Mouse (Mus musculus): ENCODE data around the gene Bsnd. TPM values are rescaled to one million over a fixed set of nuclear protein-coding genes. Genes with fewer than 3 reads are reported as not detected.

Bsnd gene
- total RNA-seq, 2 experiments from 2014 or later: not detected

DNA sequence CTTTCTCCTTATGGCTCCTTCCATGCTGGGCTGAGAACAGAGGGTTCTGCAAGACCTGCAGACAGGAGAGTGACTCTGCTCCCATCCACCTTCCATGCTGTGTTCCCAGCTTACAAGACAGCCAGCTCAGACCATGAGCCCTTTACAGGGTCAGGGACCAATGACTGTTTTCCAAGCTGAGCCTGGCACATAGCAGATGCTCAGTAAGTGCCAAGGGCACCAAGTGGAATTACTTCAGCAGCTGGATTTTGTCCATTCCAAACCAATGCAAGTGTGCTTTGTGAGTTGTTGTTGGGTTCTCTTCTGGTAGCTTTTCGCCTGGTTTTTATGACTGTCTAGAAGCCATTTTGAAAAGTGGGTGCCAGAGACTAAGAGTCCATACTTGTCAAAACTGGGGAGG, 8.3 kb downstream of the Bsnd start:
- ATAC-seq (replicated peaks; ENCODE audit: poor library complexity): no peak

DNA sequence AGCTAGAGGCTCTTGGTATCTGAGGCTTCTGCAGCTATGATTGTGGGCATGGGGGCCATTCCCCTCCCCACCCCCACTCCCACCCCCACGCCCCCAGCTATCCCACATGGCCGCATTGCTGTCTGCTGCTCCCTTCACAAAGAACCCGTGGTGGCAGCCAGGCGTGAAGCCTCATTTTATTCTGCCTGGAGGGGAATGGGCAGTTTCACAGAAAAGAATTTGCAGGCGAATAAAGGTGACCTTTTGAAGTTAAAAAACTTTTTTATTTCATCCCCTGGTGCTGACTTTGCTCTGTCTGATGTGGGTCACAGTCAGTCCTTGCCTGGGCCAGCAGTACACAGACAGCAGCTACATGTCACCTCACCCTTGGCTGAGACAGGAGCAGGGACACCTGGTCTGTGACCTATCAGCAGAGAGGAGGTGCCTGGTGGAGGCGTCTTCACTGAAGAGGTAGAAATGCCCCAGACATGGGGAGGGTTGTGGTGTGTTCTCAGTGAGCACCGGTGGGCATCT, 8.8 kb downstream of the Bsnd start:
- ATAC-seq (replicated peaks; ENCODE audit: poor library complexity): no peak

DNA sequence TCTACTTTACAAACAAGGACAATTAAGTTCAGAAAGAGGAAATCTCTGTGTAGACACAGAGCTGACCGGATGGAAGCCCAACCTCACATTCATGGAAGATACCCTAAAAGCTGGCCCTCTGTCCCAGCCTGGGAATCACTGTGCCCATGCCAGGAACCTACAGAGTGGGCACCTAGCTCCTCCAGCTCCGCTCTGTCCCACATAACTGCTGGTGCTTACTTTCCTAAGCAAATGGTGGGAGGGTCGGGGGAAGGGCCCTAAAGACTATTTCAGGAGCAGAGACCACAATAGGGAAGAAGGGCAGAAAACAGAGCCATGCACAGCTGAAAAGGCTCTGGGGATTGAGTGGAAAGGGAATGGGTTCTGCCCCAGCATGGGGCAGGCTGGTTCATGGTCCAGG, 11.5 kb downstream of the Bsnd start:
- ATAC-seq (replicated peaks; ENCODE audit: poor library complexity): no peak

DNA sequence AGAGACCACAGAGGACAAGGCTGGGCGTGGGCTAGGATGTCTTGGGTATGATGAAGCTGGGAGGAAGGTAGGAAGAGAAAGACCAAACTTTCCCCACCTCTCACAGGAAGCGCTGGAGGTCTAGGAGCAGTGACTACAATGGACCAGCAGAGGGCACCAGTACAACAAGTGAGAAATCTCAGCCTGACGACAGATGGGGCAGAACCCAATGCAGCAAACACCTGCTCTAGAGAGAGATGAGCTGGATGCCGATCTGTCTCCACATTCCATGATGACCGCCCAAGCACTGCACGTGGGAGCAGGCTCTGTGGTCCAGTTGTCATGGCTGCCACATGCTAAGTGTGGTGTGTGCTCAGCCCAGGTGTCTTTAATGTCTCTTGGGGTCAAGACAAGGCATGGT, 17.8 kb downstream of the Bsnd start:
- ATAC-seq (replicated peaks; ENCODE audit: poor library complexity): peak; percentile 90

DNA sequence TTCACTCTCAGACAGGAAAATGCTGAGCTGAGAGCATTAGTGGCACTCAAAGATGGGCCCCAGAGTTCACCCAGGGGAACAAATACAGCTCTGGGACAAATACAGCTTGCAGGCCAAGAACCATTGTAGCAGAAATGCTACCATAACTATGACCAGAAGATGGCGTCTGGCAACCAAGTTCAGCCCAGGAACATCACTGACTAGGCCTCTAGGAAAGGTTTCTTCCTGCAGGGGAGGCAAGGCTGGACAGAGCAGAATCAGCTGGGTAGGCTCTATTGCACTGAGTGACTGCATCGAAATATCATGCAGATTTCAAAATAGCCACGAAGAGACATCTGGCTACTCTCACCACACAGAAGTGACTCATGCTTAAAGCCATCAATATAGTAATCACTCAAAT, 19.7 kb downstream of the Bsnd start:
- peak; percentile 84 for ATAC-seq (replicated peaks; ENCODE audit: poor library complexity)

DNA sequence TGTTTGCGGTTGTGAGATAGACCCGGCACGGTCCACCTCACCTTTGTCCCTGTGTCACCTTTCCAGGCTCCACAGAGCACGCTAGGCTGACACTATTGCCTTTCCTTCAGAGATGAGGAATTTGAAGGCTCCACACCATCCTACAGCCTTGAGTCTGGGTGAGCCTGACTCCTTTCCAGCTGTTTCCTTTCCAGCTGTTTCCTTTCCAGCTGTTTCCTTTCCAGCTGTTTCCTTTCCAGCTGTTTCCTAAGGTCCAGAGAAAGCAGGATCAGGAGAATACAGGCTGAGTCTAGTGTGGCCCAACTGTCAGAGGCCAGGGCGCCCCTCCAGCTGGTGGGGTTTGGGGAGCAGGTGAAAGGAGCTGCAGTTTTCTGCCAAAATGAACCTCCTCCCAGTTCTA, 21.2 kb downstream of the Bsnd start:
- ATAC-seq (replicated peaks; ENCODE audit: poor library complexity): no peak

DNA sequence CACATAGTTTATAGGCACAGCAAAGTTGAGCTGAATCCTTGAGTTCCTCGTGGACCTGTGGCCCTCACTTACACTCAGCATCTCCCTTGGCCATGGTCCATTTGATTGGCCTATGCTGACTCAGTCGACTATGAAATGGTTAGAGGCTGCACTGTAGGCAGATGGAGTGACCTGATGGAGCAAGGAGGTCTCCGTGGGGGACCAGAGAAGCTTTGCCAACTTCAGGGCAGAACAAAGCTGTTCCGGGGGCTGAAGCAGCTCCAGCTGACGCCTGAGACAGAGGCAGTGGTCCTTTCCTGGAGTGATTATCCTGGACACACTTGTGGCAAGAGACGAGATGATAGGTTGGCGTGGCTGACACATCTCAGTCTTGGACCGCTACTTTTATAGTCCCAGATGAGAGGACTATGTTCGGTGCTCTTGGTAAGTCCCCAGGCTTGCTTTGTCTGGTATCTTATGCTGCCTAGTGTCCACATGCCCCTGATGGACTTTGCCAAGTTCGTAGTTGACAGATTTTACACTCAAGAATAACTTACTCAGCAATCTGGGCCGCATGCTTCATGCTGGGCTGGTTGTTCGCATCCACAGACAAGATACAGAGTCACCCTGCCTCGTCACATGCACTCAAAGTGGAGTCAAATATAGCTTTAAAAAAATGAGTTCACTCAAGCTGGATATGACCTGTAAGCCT, 24.5 kb downstream of the Bsnd start:
- ATAC-seq (replicated peaks; ENCODE audit: poor library complexity): no peak

DNA sequence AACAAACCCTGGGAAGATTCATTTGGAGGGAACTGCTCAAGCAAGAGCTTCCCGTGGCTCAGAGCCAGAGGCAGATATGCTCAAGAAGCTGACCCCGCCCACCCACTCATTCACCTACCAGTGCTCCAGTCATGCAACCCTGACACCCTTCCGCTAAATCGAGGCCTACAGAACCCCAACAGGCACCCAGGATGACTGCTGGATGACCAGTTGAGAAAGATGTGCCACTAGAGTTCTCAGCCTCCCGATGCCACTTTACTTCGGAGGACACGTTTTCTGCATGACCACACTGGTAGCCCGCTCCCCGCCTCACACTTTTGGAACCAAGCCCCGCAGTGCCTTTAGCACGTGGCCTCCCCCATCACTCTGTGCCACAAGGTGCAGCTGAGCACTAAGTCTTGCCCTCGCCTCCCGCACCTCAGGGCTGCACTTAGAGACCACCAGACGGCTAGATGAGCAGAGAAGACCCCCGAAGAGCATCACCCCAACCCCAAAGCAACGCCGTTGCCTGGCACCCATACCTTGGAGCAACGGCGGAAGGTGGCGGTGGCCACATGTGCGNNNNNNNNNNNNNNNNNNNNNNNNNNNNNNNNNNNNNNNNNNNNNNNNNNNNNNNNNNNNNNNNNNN, 28.8 kb downstream of the Bsnd start:
- ATAC-seq (replicated peaks; ENCODE audit: poor library complexity): no peak

DNA sequence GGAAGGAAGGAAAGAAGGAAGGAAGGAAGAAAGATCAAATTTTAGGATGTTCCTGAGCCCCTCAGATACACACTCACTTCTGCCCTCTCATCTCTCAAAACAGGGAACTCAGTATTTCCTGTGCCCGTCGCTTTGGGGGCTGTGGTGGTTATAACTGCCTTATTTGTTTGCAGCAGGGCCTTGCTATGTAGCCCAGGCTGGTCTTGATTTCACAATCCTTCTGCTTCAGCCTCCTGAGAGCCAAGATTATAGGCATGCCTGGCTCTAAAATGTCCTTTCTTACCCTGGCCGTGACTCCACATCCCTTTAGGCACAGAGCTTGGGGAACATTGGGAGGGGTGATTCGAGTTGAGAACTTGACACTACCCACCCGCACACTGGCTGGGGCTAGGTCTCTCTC, 29.6 kb downstream of the Bsnd start:
- peak; percentile 32; the same call in 1 of the 2 replicates for ATAC-seq (replicated peaks; ENCODE audit: poor library complexity)

DNA sequence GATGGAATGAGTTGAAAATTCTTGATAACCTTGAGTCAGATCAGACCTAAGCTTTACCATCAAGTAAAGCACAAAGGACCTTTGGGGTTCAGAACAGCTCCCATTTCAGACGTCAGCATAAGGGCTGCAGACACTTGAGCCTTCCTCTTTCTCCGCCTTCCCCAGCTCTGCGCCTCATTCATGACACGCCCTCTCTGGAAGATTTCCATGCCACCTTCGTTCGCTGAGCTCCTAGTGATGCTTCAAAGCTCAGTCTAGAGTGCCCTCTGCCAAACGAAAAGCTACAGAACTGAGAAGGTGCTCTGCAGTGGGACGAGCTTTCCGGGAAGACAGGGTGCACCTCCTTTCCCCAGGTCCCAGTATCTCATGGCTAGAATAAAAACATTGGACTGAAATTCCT, 30.1 kb downstream of the Bsnd start:
- ATAC-seq (replicated peaks; ENCODE audit: poor library complexity): no peak

DNA sequence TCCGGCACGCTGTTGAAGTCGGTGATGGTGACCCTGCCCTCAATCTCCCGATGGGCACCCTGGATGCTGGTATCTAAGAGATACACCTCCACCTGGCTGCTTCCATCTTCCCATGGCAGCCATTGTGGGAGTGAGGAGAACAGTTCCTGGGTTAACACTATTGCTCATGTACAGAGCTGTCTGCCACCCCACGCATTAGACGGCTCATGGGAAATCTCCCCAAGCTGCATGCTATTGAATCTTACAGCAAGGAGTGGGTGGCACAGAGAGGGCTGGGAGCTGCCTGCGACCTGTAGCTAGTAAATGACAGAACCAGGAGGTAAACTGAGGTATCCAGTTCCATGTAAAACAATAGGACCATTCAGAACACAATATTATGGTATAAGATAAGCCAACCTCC, 37.5 kb downstream of the Bsnd start:
- ATAC-seq (replicated peaks; ENCODE audit: poor library complexity): no peak

DNA sequence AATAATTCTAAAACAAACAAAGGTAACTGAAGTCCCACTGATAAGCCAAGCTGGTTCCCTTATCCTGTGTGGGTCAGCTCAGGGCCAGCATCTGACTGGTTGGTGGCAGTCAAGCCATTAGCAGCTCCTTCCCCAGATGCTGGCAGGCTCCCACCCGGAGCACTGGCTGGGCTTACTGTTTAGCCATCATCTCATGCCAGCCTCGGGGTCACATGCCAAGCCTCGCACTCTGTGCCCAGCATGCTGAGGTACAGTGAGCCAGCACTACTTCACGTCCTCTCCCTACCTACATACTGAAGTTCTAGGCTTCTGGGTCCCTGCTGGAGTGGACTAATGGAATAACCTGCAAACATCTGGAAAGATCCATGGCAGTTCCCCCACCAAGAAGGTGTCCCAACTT, 38.6 kb downstream of the Bsnd start:
- no peak for ATAC-seq (replicated peaks; ENCODE audit: poor library complexity)

DNA sequence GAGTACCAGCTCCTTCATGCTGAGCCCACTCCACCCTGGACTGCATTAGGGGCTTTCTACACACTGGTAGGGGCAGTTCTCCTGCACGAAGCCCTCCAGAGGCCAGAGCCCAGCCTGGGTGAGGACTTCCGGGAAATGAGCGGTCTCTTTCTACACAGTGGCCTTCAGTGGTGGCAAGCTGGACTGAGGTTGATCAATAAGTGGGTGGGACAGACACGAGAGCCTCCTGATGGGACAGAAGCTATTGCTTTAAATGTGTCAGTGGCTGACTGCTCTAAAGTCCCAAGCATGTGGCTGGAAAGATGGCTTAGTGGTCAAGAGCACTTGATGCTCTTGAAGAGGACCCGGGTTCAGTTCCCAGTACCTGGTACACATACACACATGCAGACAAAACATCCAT, 39.0 kb downstream of the Bsnd start:
- no peak for ATAC-seq (replicated peaks; ENCODE audit: poor library complexity)

DNA sequence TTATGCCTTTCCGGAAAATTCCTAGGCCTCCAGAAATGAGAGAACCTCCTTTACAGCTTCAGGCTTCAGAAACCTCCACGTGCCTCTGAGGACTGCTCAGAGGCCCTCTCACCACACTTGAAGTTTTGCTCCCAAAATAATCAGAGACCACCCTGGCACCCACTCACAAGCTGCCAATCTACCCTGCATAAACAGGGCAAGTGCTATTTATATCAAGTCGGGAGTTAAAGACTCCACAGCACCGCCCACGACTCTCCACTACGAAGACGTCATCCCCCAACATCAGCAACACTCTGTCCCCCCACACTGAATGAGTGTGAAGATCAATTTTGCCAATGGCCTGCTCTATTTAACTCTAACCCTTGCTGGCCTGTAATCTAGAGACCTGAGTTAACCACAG, 39.7 kb downstream of the Bsnd start:
- ATAC-seq (replicated peaks; ENCODE audit: poor library complexity): no peak

DNA sequence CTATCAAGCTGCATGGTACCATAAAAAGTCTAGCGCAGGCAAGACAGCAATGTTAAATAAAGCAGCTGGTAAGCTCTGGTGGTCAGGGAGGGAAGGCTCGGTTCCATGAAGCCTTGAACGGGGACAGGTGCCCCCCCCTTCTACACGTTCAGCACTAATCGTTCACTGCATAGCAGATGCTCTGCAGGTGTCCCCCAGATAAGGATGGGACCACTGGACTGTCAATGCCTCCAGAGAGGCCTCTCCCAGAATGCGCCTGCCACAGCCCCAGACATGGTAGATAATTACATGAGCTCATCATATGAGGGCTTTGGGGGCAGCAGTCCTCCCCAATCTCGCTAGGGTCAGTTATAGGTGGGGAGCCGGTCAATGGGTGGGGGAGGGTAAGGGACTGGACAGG, 42.8 kb downstream of the Bsnd start:
- 0 out of 2 replicates have a peak, but pooled peaks have one; percentile 21 for ATAC-seq (replicated peaks; ENCODE audit: poor library complexity)

DNA sequence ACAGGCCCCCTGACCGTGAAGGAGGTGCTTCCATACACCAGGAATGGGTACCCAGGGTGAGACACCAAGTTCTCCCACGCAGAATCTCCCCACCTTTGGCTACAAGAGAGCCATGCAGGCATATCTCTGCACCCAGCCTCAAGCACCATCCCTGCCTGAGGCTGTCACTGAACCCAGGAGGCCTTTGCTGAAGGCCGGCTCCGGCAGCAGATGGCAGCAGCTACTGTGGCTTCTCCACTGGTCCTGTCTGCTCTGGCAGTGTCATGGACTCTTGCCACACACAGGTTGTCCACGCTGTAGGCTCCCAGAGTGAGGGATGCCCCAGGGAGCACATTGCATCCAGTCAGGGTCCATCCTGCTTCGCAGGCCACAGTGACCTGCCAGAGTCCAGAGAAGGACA, 48.9 kb downstream of the Bsnd start:
- ATAC-seq (replicated peaks; ENCODE audit: poor library complexity): 0 out of 2 replicates have a peak, but pooled peaks have one; percentile 12

DNA sequence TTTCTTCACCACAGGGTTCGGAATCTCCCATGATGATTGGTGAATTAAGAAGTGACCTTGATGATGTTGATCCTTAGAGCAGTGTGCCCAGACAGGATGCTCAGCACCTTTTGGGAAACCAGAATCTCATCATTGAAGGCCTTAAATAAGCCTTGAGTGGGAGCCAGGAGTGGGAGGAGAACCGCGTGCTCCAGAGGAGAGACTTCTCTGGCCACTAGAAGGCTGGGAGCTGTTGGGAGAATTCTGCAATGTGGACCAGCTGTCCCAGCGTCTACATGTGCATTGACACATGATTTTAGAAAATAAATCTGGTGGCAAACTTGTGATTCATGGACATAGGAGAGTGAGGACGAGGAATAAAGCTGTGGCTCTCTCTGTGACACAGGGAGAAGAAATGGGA, 53.3 kb downstream of the Bsnd start:
- no peak for ATAC-seq (replicated peaks; ENCODE audit: poor library complexity)

DNA sequence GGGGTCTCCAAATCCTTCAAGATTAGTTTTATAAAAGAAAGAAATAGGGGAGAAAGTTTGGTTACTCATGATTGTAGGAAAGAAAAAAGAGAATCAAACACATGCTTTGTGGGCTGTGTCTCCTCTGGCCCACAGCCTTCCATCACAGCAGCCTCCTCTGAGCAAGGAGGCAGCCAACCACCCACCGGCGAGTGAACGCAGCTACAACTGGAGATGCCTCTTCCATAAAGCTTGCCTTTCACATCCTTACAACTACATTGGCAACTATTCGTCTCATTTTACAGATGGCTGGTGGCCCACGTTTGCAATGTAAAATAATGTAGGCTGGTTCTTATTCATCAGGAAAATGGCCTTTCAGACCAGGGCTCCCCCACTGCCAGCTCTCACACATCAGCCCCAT, 54.9 kb downstream of the Bsnd start:
- no peak for ATAC-seq (replicated peaks; ENCODE audit: poor library complexity)

DNA sequence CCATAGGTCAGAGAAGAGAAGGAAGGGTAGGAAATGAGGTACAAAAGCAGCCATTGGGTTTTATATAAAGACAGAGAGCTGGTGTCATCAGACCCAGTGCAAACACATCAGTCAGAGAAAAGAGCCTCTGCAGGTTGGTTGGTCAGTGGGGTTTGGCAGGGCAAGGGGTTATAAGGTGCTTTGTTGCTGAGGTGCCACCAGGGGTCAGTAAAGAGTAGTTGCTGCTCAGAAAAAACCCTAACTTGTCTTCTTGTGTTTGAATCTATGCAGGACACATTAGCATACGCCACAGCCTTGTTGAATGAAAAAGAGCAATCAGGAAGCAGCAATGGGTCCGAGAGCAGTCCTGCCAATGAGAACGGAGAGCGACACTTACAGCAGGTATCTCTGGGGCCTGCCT, 55.6 kb downstream of the Bsnd start:
- ATAC-seq (replicated peaks; ENCODE audit: poor library complexity): peak; percentile 87

DNA sequence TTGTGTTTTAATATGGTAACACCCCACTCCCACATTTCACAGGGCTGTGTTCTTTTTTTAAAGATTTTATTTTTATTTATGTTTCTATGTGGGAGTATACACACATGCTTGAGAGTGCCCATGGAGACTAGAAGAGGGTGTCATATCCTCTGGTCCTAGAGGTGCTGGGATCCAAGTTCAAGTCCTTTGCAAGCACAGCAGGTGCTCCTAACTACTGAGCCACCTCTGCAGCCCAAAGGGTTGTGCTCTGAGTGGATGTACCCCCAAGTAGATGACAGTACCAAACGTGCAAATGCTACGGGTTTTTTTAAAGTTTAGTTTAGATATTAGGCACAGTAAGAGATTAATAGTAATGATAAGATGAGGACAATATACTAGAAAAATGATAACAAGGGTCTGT, 56.7 kb downstream of the Bsnd start:
- no peak for ATAC-seq (replicated peaks; ENCODE audit: poor library complexity)
